Mouse (Mus musculus): ENCODE results near the gene Fbxo44. TPM values are rescaled to one million over a fixed set of nuclear protein-coding genes. Genes with fewer than 3 reads are reported as not detected.

Gene Fbxo44
- polyA plus RNA-seq, 1 experiment from 2014 or later: 82.5 TPM

DNA sequence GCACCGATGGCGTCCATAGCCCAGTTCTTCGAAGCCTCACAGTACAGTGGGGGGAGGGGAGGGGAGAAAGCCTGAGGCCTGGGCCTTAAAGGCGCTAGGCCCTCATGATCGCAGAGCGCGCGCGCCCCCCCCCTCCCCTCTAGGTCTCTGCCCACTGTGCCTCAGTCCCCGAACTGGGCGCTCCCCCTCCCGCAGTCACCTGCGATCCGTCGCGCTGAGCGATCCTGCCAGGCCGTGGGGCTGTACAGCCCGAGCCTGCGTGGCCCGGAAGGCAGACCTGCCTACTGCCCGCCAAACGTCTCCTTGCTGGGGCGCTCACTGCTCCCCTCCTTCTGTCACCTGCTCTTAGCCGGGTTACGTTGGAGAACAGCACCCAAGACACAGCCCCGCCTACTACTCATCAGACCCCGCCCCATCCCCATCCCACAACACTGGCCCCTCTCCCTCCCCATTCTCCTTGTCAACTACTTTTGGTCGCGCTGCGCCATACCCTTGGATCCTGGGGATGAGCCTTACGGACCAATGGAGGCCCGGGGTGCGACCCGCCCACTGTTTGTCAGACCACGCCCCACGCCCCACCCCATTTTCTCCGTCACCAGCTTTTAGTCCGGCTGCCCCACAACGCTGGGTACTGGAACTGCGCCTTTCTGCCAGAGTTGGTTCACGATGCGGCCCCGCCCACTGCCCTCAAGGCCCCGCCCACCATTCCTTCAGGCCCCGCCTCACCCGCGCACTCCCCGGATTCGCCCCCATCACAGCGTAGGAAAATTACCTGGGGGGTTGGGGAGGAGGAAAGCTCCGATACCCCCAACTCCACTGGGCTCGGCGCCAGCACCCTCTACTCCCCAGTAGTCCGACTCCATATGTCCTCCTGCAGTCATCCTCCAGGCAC is 492 bp downstream of the Fbxo44 start:
- WGBS: under 1% methylated on average over 44 of the region's 55 CpGs
- peaks cover 14% of the 10 kb centered on the region for H3K4me1 ChIP-seq (replicated peaks; ENCODE audit: control insufficient read depth, insufficient read depth, low read length)

GRCm38 (mm10) chr4:148158436-148159348 is 1.6 kb downstream of the Fbxo44 start:
- DNase-seq (ENCODE audit: low spot score) (peak; percentile 73), ATAC-seq (ENCODE audit: low FRiP score) (peak; percentile 25; the same call in 1 of the 2 replicates)
- Histone ChIP-seq H3K4me1 (replicated peaks; ENCODE audit: control insufficient read depth, insufficient read depth, low read length) (peaks cover 8% of the 10 kb centered on the region), H3K9ac (ENCODE audit: low read depth, low read length) (peak overlapping the region; percentile 85), H3K4me2 (replicated peaks; ENCODE audit: low read depth, low read length) (peak overlapping the region; percentile 93), H3K36me3 (ENCODE audit: control insufficient read depth, insufficient read depth, low read length) (peaks cover 5% of the 10 kb centered on the region; the same call in 1 of the 2 replicates), H3K27ac (ENCODE audit: low read depth, low read length) (peak overlapping the region; percentile 91), H3K9me3 (ENCODE audit: control insufficient read depth, low read length) (no peaks in the 10 kb centered on the region), H3K27me3 (ENCODE audit: control insufficient read depth, insufficient read depth, low read length) (peaks cover 27% of the 10 kb centered on the region), H3K4me3 (ENCODE audit: low read depth, low read length) (peak overlapping the region; percentile 73)
- 24% methylated on average over 27 of the region's 27 CpGs for WGBS

More for the DNA sequence above, 492 bp downstream of the Fbxo44 start:
- ATAC-seq (ENCODE audit: low FRiP score) (peak; percentile 92), DNase-seq (ENCODE audit: low spot score) (peak; percentile 97)
- Histone ChIP-seq H3K9me3 (ENCODE audit: control insufficient read depth, low read length) (no peaks in the 10 kb centered on the region), H3K4me3 (ENCODE audit: low read depth, low read length) (peak overlapping the region; percentile 73), H3K36me3 (ENCODE audit: control insufficient read depth, insufficient read depth, low read length) (peaks cover 5% of the 10 kb centered on the region; the same call in 1 of the 2 replicates), H3K4me2 (replicated peaks; ENCODE audit: low read depth, low read length) (peak overlapping the region; percentile 93), H3K27ac (ENCODE audit: low read depth, low read length) (peak overlapping the region; percentile 91), H3K9ac (ENCODE audit: low read depth, low read length) (peak overlapping the region; percentile 85), H3K27me3 (ENCODE audit: control insufficient read depth, insufficient read depth, low read length) (peaks cover 38% of the 10 kb centered on the region)

DNA sequence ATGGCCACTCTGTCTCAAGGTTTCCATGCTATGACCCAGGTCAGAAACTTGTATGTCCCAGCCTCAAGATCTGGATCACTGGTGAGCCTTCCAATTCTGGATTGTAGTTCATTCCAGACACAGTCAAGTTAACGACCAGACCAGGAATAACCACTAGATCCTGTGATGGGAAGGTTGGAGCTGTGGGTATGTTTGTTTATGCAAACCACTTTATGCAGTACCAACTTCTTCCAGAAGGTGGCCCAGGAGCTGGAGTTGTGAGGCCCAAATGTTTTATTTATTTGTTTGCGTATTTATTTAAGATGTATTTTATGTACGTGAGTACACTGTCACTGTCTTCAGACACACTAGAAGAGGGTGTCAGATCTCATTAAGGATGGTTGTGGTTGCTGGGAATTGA is 5.3 kb downstream of the Fbxo44 start:
- H3K9ac ChIP-seq (ENCODE audit: low read depth, low read length): no peak overlapping the region
- peak; percentile 76 for DNase-seq (ENCODE audit: low spot score)
- H3K4me1 ChIP-seq (replicated peaks; ENCODE audit: control insufficient read depth, insufficient read depth, low read length): peaks cover 6% of the 10 kb centered on the region
- 67% methylated on average over 3 of the region's 3 CpGs for WGBS
- ATAC-seq (ENCODE audit: low FRiP score): no peak
- no peak overlapping the region for H3K27ac ChIP-seq (ENCODE audit: low read depth, low read length)
- H3K27me3 ChIP-seq (ENCODE audit: control insufficient read depth, insufficient read depth, low read length): no peaks in the 10 kb centered on the region
- H3K4me3 ChIP-seq (ENCODE audit: low read depth, low read length): no peak overlapping the region
- no peaks in the 10 kb centered on the region for H3K9me3 ChIP-seq (ENCODE audit: control insufficient read depth, low read length)
- no peak overlapping the region for H3K4me2 ChIP-seq (replicated peaks; ENCODE audit: low read depth, low read length)
- H3K36me3 ChIP-seq (ENCODE audit: control insufficient read depth, insufficient read depth, low read length): peaks cover 5% of the 10 kb centered on the region; the same call in 1 of the 2 replicates

DNA sequence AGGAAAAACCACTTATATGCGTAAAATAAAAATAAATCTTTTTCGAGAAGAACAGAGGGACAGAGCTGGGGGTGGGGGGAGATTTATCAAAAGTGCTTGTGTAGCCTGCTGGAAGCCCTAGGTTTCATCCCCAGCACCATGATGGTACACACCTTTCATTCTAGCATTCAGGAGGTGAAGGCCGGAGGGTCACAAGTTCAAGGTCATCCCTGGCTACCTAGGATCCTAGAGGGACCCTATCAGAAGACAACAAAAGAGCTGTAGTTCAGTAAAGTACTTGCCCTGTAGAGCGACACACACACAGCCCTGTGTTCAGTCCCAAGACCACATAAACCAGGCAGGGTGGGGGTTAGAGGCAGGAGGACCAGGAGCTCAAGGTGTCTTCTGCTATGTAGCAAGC is 6.3 kb downstream of the Fbxo44 start:
- no peaks in the 10 kb centered on the region for H3K9me3 ChIP-seq (ENCODE audit: control insufficient read depth, low read length)
- no peak overlapping the region for H3K4me2 ChIP-seq (replicated peaks; ENCODE audit: low read depth, low read length)
- H3K9ac ChIP-seq (ENCODE audit: low read depth, low read length): no peak overlapping the region
- peaks cover 6% of the 10 kb centered on the region for H3K4me1 ChIP-seq (replicated peaks; ENCODE audit: control insufficient read depth, insufficient read depth, low read length)
- ATAC-seq (ENCODE audit: low FRiP score) (no peak), DNase-seq (ENCODE audit: low spot score) (no peak)
- over 99% methylated on average over 4 of the region's 4 CpGs for WGBS
- no peak overlapping the region for H3K27ac ChIP-seq (ENCODE audit: low read depth, low read length)
- no peaks in the 10 kb centered on the region for H3K27me3 ChIP-seq (ENCODE audit: control insufficient read depth, insufficient read depth, low read length)
- peaks cover 5% of the 10 kb centered on the region; the same call in 1 of the 2 replicates for H3K36me3 ChIP-seq (ENCODE audit: control insufficient read depth, insufficient read depth, low read length)
- no peak overlapping the region for H3K4me3 ChIP-seq (ENCODE audit: low read depth, low read length)

DNA sequence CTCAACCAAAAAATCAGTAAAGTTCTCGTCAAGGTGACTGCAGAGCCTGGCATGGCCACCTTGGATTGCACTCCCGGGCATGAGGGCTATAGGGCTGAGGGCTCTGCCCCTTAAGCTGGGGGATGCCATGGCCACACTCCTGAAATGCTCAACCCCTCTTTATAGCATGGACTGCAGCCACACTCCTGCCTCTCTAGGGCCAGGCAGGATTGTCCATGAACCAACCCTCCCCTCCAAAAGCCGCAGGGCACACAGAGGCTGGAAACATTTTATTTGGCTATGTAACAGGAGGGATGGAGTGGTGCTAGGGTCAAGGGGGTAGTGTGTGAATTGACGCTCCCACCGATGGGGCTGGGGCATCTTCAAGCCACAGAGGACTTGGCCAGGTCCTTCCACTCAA is 7.7 kb downstream of the Fbxo44 start:
- WGBS: 79% methylated on average over 5 of the region's 5 CpGs
- Histone ChIP-seq H3K4me3 (ENCODE audit: low read depth, low read length) (no peak overlapping the region), H3K27me3 (ENCODE audit: control insufficient read depth, insufficient read depth, low read length) (no peaks in the 10 kb centered on the region), H3K4me1 (replicated peaks; ENCODE audit: control insufficient read depth, insufficient read depth, low read length) (no peaks in the 10 kb centered on the region; the same call in 1 of the 2 replicates), H3K9me3 (ENCODE audit: control insufficient read depth, low read length) (no peaks in the 10 kb centered on the region), H3K4me2 (replicated peaks; ENCODE audit: low read depth, low read length) (no peak overlapping the region), H3K9ac (ENCODE audit: low read depth, low read length) (0 out of 2 replicates have a peak overlapping the region, but pooled peaks have one; percentile 7), H3K36me3 (ENCODE audit: control insufficient read depth, insufficient read depth, low read length) (peaks cover 5% of the 10 kb centered on the region; the same call in 1 of the 2 replicates), H3K27ac (ENCODE audit: low read depth, low read length) (0 out of 2 replicates have a peak overlapping the region, but pooled peaks have one; percentile 6)
- ATAC-seq (ENCODE audit: low FRiP score) (no peak), DNase-seq (ENCODE audit: low spot score) (no peak)

- Histone ChIP-seq H3K9me3 (ENCODE audit: control insufficient read depth, low read length) (no peaks in the 10 kb centered on the region), H3K27me3 (ENCODE audit: control insufficient read depth, insufficient read depth, low read length) (no peaks in the 10 kb centered on the region), H3K9ac (ENCODE audit: low read depth, low read length) (peak within 1 kb of the TSS; percentile 77), H3K4me2 (replicated peaks; ENCODE audit: low read depth, low read length) (peak within 1 kb of the TSS; percentile 97), H3K27ac (ENCODE audit: low read depth, low read length) (peak within 1 kb of the TSS; percentile 90), H3K4me1 (replicated peaks; ENCODE audit: control insufficient read depth, insufficient read depth, low read length) (no peaks in the 10 kb centered on the region; the same call in 1 of the 2 replicates), H3K36me3 (ENCODE audit: control insufficient read depth, insufficient read depth, low read length) (no peaks in the 10 kb centered on the region), H3K4me3 (ENCODE audit: low read depth, low read length) (peak within 1 kb of the TSS; percentile 56)
- ATAC-seq (ENCODE audit: low FRiP score) (peak; percentile 93), DNase-seq (ENCODE audit: low spot score) (peak; percentile 90)
- 1% methylated on average over 58 of the region's 67 CpGs for WGBS
Measured at GRCm38 (mm10) chr4:148151267-148152168, 8.8 kb downstream of the Fbxo44 start, which contains the start of gene Fbxo6. Gene Fbxo6, minus strand, starts transcription at chr4:148152140.

DNA sequence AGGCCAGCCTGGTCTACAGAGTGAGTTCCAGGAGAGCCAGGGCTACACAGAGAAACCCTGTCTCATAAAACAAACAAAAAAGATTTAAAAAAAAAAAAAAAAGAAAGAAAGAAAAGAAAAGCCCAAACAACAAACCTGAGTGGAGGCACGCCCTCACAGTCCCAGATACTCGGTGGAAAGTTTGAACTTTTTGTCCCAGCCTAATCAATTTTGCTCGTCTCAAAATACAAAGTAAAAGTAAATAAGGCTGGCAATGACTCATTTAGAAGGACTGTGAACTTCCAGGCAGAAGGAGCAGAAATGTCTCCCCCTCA is 9.4 kb downstream of the Fbxo44 start:
- peak overlapping the region; percentile 97 for H3K4me2 ChIP-seq (replicated peaks; ENCODE audit: low read depth, low read length)
- peak overlapping the region; percentile 77 for H3K9ac ChIP-seq (ENCODE audit: low read depth, low read length)
- no peaks in the 10 kb centered on the region; the same call in 1 of the 2 replicates for H3K4me1 ChIP-seq (replicated peaks; ENCODE audit: control insufficient read depth, insufficient read depth, low read length)
- H3K27me3 ChIP-seq (ENCODE audit: control insufficient read depth, insufficient read depth, low read length): no peaks in the 10 kb centered on the region
- DNase-seq (ENCODE audit: low spot score) (no peak), ATAC-seq (ENCODE audit: low FRiP score) (no peak)
- H3K9me3 ChIP-seq (ENCODE audit: control insufficient read depth, low read length): no peaks in the 10 kb centered on the region
- 60% methylated on average over 3 of the region's 3 CpGs for WGBS
- H3K4me3 ChIP-seq (ENCODE audit: low read depth, low read length): peak overlapping the region; percentile 56; the same call in 1 of the 2 replicates
- H3K36me3 ChIP-seq (ENCODE audit: control insufficient read depth, insufficient read depth, low read length): no peaks in the 10 kb centered on the region
- H3K27ac ChIP-seq (ENCODE audit: low read depth, low read length): no peak overlapping the region
